17 mouse cellular contexts compared by ENCODE assay signal in genomic region chr11:107096973-107097372, GRCm38 (mm10).
"Had no signal": no experiment of that assay in that cellular context is flagged by ENCODE, and none has a peak within 500 bp of the region (broad histone marks: within the 10 kb centered on the region; RNA-seq: fewer than 3 reads in every experiment).

No protein-coding gene starts in this region.

- DNase-seq: kidney, postnatal 25 days; layer of hippocampus, adult 9-11 months; liver, embryonic 13.5 days; lung, adult 2 months; lung, postnatal 14 days; lung, postnatal 4 days; right cerebral cortex, adult 18-20 months; right cerebral cortex, postnatal 14 days; right cerebral cortex, postnatal 4 days; thymus, postnatal 25 days had no signal

- H3K4me1 ChIP-seq: midbrain, embryonic 12.5 days; neural tube, embryonic 12.5 days; stomach, embryonic 15.5 days had no signal

- H3K27ac ChIP-seq: kidney, postnatal 0 days; layer of hippocampus, adult 2 months; liver, embryonic 13.5 days; midbrain, embryonic 12.5 days; midbrain, embryonic 15.5 days; neural tube, embryonic 12.5 days; neural tube, embryonic 15.5 days; stomach, embryonic 15.5 days had no signal

- H3K9me3 ChIP-seq: liver, embryonic 13.5 days; midbrain, embryonic 12.5 days; midbrain, embryonic 15.5 days; neural tube, embryonic 12.5 days; neural tube, embryonic 15.5 days; stomach, embryonic 15.5 days had no signal

- H3K4me3 ChIP-seq: layer of hippocampus, adult 2 months; liver, embryonic 13.5 days; midbrain, embryonic 12.5 days; midbrain, embryonic 15.5 days; neural tube, embryonic 12.5 days; neural tube, embryonic 15.5 days; stomach, embryonic 15.5 days had no signal

- H3K27me3 ChIP-seq: liver, embryonic 13.5 days; midbrain, embryonic 12.5 days; midbrain, embryonic 15.5 days; neural tube, embryonic 12.5 days; neural tube, embryonic 15.5 days; stomach, embryonic 15.5 days had no signal
